Mouse (Mus musculus) heart, postnatal 0 days (tissue): ENCODE results near the gene Slc43a2. TPM values are rescaled to one million over a fixed set of nuclear protein-coding genes. Genes with fewer than 3 reads are reported as not detected.

Experiments used
- ATAC-seq: fragments of 200-750 bp; cut with Nextera tagmentation; 2 replicates; pipeline ENCODE4 v1.8.0; 2017; ENCODE audit warnings: low read depth, moderate number of reproducible peaks, moderate library complexity; ENCODE audit not compliant: insufficient read depth
- DNase-seq: peaks from one replicate; pipeline ENCODE4 v3.0.0-alpha.2; 2016; ENCODE audit warnings: low spot score
- H3K27ac ChIP-seq: fragments of 300-500 bp; sonication (generic); 2 replicates; pipeline ENCODE4 v1.5.1; 2014; ENCODE audit warnings: low read depth, mild to moderate bottlenecking
- H3K27me3 ChIP-seq: fragments of 300-500 bp; sonication (generic); 2 replicates; pipeline ENCODE4 v1.6.1; 2014; ENCODE audit warnings: low read length, mixed read lengths; ENCODE audit not compliant: control insufficient read depth, insufficient read depth
- H3K36me3 ChIP-seq: fragments of 300-500 bp; sonication (generic); replicated peaks from 2 replicates; pipeline ENCODE4 v1.6.1; 2014; ENCODE audit warnings: low read length, mixed read lengths; ENCODE audit not compliant: control insufficient read depth, insufficient read depth
- H3K4me1 ChIP-seq: fragments of 300-500 bp; sonication (generic); 2 replicates; pipeline ENCODE4 v1.6.1; 2014; ENCODE audit warnings: antibody characterized with exemption; ENCODE audit not compliant: control insufficient read depth, insufficient read depth
- H3K4me2 ChIP-seq: fragments of 300-500 bp; sonication (generic); 2 replicates; pipeline ENCODE4 v1.6.1; 2014; ENCODE audit warnings: low read depth, mild to moderate bottlenecking, low read length, moderate library complexity
- H3K4me3 ChIP-seq: fragments of 300-500 bp; sonication (generic); 2 replicates; pipeline ENCODE4 v1.5.1; 2014; ENCODE audit warnings: low read depth, low read length
- H3K9ac ChIP-seq: fragments of 300-500 bp; sonication (generic); replicated peaks from 2 replicates; pipeline ENCODE4 v1.6.1; 2014; ENCODE audit warnings: low read depth, low read length, mixed read lengths
- H3K9me3 ChIP-seq: fragments of 300-500 bp; sonication (generic); replicated peaks from 2 replicates; pipeline ENCODE4 v1.6.1; 2016; ENCODE audit warnings: low read length; ENCODE audit not compliant: control insufficient read depth
- CTCF ChIP-seq: IDR thresholded peaks from 2 replicates; pipeline ENCODE4 v1.5.1; 2016; ENCODE audit warnings: antibody characterized with exemption, control low read depth, low read depth
- EP300 ChIP-seq: IDR thresholded peaks from 2 replicates; pipeline ENCODE4 v1.6.1; 2016; ENCODE audit warnings: antibody characterized with exemption, low read depth
- WGBS: fragments of 180-500 bp; shearing (Covaris S2); extraction: QIAGEN DNeasy Blood & Tissue Kit; methylation state at CpG from one replicate; pipeline ENCODE4 v1.1.7; 2014; 5-methylcytosine and 5-hydroxymethylcytosine counted together
- polyA plus RNA-seq: library from polyadenylated mRNA; unstranded; fragments of >200 nt; fragmentation: Nextera tagmentation; extraction: Ambion mirVana; gene quantifications from 2 replicates; pipeline ENCODE4 v1.2.1, GENCODE M21; 2015
- total RNA-seq: library from RNA; depleted of rRNA; stranded (reverse); fragments of >200 nt; gene quantifications from 2 replicates; pipeline ENCODE4 v1.2.3, GENCODE M21; 2014; ENCODE audit warnings: low replicate concordance

The Slc43a2 gene
- total and polyA plus RNA-seq, 2 experiments from 2014 or later, result 3.6 to 4.8 TPM

- Histone ChIP-seq H3K9me3 (no peaks in the 10 kb centered on the region), H3K27ac (no peak overlapping the region), H3K36me3 (peaks cover 71% of the 10 kb centered on the region), H3K27me3 (no peaks in the 10 kb centered on the region), H3K4me2 (no peak overlapping the region), H3K4me1 (no peaks in the 10 kb centered on the region), H3K4me3 (no peak overlapping the region), H3K9ac (no peak overlapping the region)
- DNase-seq, result no peak
- no peak for ATAC-seq
- no peak for TF ChIP-seq EP300
- no peak for TF ChIP-seq CTCF
- WGBS, result 71% methylated on average over 5 of the region's 5 CpGs
Measured at GRCm38 (mm10) chr11:75604826-75605225, 73.3 kb downstream of the Slc43a2 start.

DNA sequence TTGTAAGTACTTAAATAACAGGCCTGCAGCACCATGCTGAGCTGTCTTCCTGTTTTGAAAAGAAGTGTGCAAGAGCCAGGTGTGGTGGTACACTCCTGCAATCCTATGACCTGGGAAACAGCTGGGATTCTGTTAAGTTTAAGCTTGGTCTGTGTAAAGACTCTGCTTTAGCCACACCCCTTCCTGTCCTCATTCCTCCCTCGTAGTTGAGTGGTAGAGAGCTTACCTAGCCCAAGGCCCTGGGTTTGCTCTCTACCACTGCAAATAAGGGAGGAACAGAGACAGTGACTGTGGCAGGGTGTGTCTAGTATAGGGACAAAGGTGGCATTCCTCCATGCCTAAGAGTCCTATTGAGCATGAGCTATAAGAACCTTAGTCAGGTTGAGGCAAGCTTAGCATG, 73.8 kb downstream of the Slc43a2 start:
- Histone ChIP-seq H3K4me2 (no peak overlapping the region), H3K4me3 (no peak overlapping the region), H3K36me3 (peaks cover 71% of the 10 kb centered on the region), H3K27ac (no peak overlapping the region), H3K4me1 (no peaks in the 10 kb centered on the region), H3K9me3 (no peaks in the 10 kb centered on the region), H3K9ac (no peak overlapping the region), H3K27me3 (no peaks in the 10 kb centered on the region)
- no peak for DNase-seq
- no peak for ATAC-seq
- no peak for TF ChIP-seq CTCF
- no peak for TF ChIP-seq EP300
- WGBS, result 40% methylated on average over 1 of the region's 1 CpGs

GRCm38 (mm10) chr11:75608776-75609175, 77.3 kb downstream of the Slc43a2 start:
- Histone ChIP-seq H3K4me3 (no peak overlapping the region), H3K9ac (no peak overlapping the region), H3K36me3 (peaks cover 72% of the 10 kb centered on the region), H3K9me3 (no peaks in the 10 kb centered on the region), H3K4me2 (no peak overlapping the region), H3K4me1 (no peaks in the 10 kb centered on the region), H3K27me3 (no peaks in the 10 kb centered on the region), H3K27ac (no peak overlapping the region)
- no peak for ATAC-seq
- no peak for DNase-seq
- WGBS, result 91% methylated on average over 5 of the region's 5 CpGs
- TF ChIP-seq EP300 (no peak), CTCF (no peak)

DNA sequence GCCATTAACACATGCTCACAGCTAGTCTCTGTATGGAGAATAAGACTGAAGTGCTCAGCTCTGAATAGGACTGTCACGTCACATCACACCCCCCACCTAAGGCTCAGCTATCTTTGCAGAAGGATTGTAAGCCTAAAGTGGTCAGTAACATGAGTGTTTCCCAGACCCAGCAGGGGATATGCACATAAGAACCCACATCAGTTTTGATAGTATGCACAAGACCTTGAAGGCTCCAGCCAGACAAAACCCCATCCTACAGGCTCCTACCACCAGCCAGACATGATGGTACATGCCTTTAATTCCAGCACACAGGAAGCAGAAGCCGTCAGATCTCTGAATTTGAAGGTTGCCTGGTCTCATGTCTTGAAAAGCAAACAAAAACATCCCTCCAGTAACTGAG, 78.5 kb downstream of the Slc43a2 start:
- no peak overlapping the region for H3K9ac ChIP-seq
- no peaks in the 10 kb centered on the region for H3K4me1 ChIP-seq
- no peaks in the 10 kb centered on the region for H3K9me3 ChIP-seq
- no peaks in the 10 kb centered on the region for H3K27me3 ChIP-seq
- no peak for ATAC-seq
- no peak overlapping the region for H3K27ac ChIP-seq
- WGBS, result 69% methylated on average over 2 of the region's 2 CpGs
- no peak overlapping the region for H3K4me3 ChIP-seq
- DNase-seq, result no peak
- H3K36me3 ChIP-seq, result peaks cover 73% of the 10 kb centered on the region
- TF ChIP-seq EP300 (no peak), CTCF (no peak)
- no peak overlapping the region for H3K4me2 ChIP-seq

DNA sequence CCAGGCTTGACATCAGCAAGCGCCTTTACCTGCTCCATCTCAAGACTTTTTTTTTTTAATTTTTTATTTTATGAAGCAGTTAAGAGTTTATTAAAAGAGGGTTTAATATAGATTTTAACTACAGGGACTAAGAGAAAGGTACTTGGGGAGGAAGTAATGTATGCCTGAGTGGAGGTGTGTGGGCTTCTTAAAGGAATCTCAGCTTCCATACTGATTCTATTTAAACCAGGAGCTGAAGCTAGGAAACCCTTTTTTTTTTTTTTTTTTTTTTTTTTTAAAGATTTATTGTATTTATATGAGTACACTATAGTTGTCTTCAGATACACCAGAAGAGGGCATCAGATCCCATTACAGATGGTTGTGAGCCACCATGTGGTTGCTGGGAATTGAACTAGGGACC, 83.3 kb downstream of the Slc43a2 start:
- no peak overlapping the region for H3K4me3 ChIP-seq
- no peaks in the 10 kb centered on the region for H3K9me3 ChIP-seq
- H3K9ac ChIP-seq, result no peak overlapping the region
- no peak overlapping the region for H3K4me2 ChIP-seq
- peaks cover 82% of the 10 kb centered on the region for H3K36me3 ChIP-seq
- 100% methylated on average over 1 of the region's 1 CpGs for WGBS
- DNase-seq (no peak), ATAC-seq (no peak)
- H3K27ac ChIP-seq, result no peak overlapping the region
- H3K4me1 ChIP-seq, result peaks cover under 1% of the 10 kb centered on the region; the same call in 1 of the 2 replicates
- H3K27me3 ChIP-seq, result no peaks in the 10 kb centered on the region
- TF ChIP-seq CTCF (no peak), EP300 (no peak)

DNA sequence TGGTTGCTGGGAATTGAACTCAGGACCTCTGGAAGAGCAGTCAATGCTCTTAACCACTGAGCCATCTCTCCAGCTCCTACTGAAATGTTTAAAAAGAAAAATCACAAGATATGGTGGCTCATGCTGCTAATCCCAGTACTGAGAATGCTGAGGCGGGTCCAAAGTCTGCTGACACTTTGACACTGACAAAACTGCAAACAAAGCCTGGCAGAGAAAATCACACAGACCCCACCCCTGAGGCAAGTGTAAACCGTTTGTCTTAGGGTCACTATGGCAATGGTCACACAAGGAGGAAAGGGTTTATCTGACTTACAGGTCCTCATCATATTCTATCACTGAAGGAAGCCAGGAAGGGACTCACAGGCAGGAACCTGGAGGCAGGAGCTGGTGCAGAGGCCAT, 84.1 kb downstream of the Slc43a2 start:
- Histone ChIP-seq H3K4me2 (no peak overlapping the region), H3K9me3 (no peaks in the 10 kb centered on the region), H3K36me3 (peaks cover 79% of the 10 kb centered on the region), H3K4me1 (peaks cover 8% of the 10 kb centered on the region; the same call in 1 of the 2 replicates), H3K4me3 (no peak overlapping the region), H3K27me3 (no peaks in the 10 kb centered on the region), H3K9ac (no peak overlapping the region), H3K27ac (no peak overlapping the region)
- 89% methylated on average over 2 of the region's 2 CpGs for WGBS
- no peak for DNase-seq
- no peak for ATAC-seq
- TF ChIP-seq EP300 (no peak), CTCF (no peak)
